Mouse (Mus musculus) hindbrain, embryonic 15.5 days (tissue): ENCODE measurements around the gene Got2. TPM values are rescaled to one million over a fixed set of nuclear protein-coding genes. Genes with fewer than 3 reads are reported as not detected.
"Not testable (repeated sequence)": the region's sequence is repeated elsewhere in the genome, so short reads cannot be mapped to it uniquely, and the experiment has no call there.

Experiments used
- ATAC-seq: fragments of 200-750 bp; cut with Nextera tagmentation; 2 replicates; pipeline ENCODE4 v1.8.0; 2017; ENCODE audit warnings: low read depth, moderate number of reproducible peaks, moderate TSS enrichment; ENCODE audit not compliant: low FRiP score
- H3K27ac ChIP-seq: fragments of 300-500 bp; sonication (generic); replicated peaks from 2 replicates; pipeline ENCODE4 v1.5.1; 2015; ENCODE audit warnings: mild to moderate bottlenecking, inconsistent platforms
- H3K27me3 ChIP-seq: fragments of 300-500 bp; sonication (generic); 2 replicates; pipeline ENCODE4 v1.6.1; 2015; ENCODE audit warnings: control low read depth, inconsistent platforms
- H3K36me3 ChIP-seq: fragments of 300-500 bp; sonication (generic); 2 replicates; pipeline ENCODE4 v1.6.1; 2015; ENCODE audit warnings: control low read depth, inconsistent platforms
- H3K4me1 ChIP-seq: fragments of 300-500 bp; sonication (generic); replicated peaks from 2 replicates; pipeline ENCODE4 v1.6.1; 2015; ENCODE audit warnings: control low read depth, inconsistent platforms
- H3K4me2 ChIP-seq: fragments of 300-500 bp; sonication (generic); 2 replicates; pipeline ENCODE4 v1.6.1; 2015; ENCODE audit warnings: moderate library complexity, mild to moderate bottlenecking, inconsistent platforms
- H3K4me3 ChIP-seq: fragments of 300-500 bp; sonication (generic); 2 replicates; pipeline ENCODE4 v1.5.1; 2015; ENCODE audit warnings: mild to moderate bottlenecking, inconsistent platforms
- H3K9ac ChIP-seq: fragments of 300-500 bp; sonication (generic); 2 replicates; pipeline ENCODE4 v1.6.1; 2015; ENCODE audit warnings: inconsistent platforms
- H3K9me3 ChIP-seq: fragments of 300-500 bp; sonication (generic); 2 replicates; pipeline ENCODE4 v1.6.1; 2016; ENCODE audit warnings: control low read depth, inconsistent platforms
- WGBS: fragments of 180-500 bp; shearing (Covaris S2); methylation state at CpG from one replicate; pipeline ENCODE4 v1.1.7; 2015; 5-methylcytosine and 5-hydroxymethylcytosine counted together
- polyA plus RNA-seq: library from polyadenylated mRNA; unstranded; fragments of >200 nt; fragmentation: Nextera tagmentation; extraction: Ambion mirVana; gene quantifications from 2 replicates; pipeline ENCODE4 v1.2.1, GENCODE M21; 2015

Gene Got2
- polyA plus RNA-seq, 1 experiment from 2014 or later: 227 TPM

- no peak for ATAC-seq
- no peaks in the 10 kb centered on the region for H3K36me3 ChIP-seq
- H3K27me3 ChIP-seq: no peaks in the 10 kb centered on the region
- H3K9me3 ChIP-seq: no peaks in the 10 kb centered on the region
- peak overlapping the region; percentile 98 for H3K4me3 ChIP-seq
- peak overlapping the region; percentile 86 for H3K27ac ChIP-seq
- 67% methylated on average over 17 of the region's 17 CpGs for WGBS
- H3K9ac ChIP-seq: peak overlapping the region; percentile 94
- peaks cover 27% of the 10 kb centered on the region for H3K4me1 ChIP-seq
- H3K4me2 ChIP-seq: peak overlapping the region; percentile 64
These were observed 1.4 kb downstream of the Got2 start for GRCm38 (mm10) chr8:95886647-95887577.

GRCm38 (mm10) chr8:95885966-95886365 lies 2.4 kb downstream of the Got2 start:
- WGBS: 81% methylated on average over 5 of the region's 5 CpGs
- H3K4me2 ChIP-seq: no peak overlapping the region
- no peak for ATAC-seq

GRCm38 (mm10) chr8:95885271-95885841 lies 3.0 kb downstream of the Got2 start:
- ATAC-seq: no peak
- no peaks in the 10 kb centered on the region for H3K9me3 ChIP-seq
- 82% methylated on average over 5 of the region's 5 CpGs for WGBS

More at GRCm38 (mm10) chr8:95885966-95886365, 2.4 kb downstream of the Got2 start:
- no peaks in the 10 kb centered on the region for H3K27me3 ChIP-seq
- H3K9me3 ChIP-seq: no peaks in the 10 kb centered on the region
- peaks cover 27% of the 10 kb centered on the region for H3K4me1 ChIP-seq
- no peak overlapping the region for H3K27ac ChIP-seq
- no peak overlapping the region for H3K4me3 ChIP-seq
- H3K9ac ChIP-seq: no peak overlapping the region
- no peaks in the 10 kb centered on the region for H3K36me3 ChIP-seq

DNA sequence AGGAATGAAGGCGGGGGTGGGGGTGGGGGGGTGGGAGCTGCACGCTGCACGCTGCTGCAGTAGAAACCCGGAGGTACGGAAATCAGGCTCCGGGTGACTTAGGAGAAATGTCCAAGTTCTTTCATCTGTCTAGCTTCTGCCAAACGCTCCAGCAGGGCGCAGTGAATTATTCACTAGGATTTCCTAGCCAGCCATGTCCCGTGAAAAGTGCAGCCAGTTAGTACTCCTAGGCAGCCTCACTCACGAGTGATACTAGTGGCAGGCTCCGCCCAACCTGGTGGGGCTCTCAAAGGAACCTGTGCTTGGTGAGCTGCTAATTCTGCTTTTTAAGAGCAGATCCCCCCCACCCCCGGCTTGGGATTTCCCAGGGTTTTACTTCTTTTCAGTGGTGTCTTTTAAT lies 3.9 kb downstream of the Got2 start:
- no peak for ATAC-seq
- no peaks in the 10 kb centered on the region for H3K27me3 ChIP-seq
- H3K27ac ChIP-seq: no peak overlapping the region
- no peaks in the 10 kb centered on the region for H3K9me3 ChIP-seq
- H3K4me1 ChIP-seq: peaks cover 27% of the 10 kb centered on the region
- no peaks in the 10 kb centered on the region for H3K36me3 ChIP-seq
- no peak overlapping the region for H3K4me3 ChIP-seq
- no peak overlapping the region for H3K4me2 ChIP-seq
- 79% methylated on average over 12 of the region's 12 CpGs for WGBS
- H3K9ac ChIP-seq: no peak overlapping the region

More at GRCm38 (mm10) chr8:95885271-95885841, 3.0 kb downstream of the Got2 start:
- no peak overlapping the region for H3K9ac ChIP-seq
- H3K4me2 ChIP-seq: no peak overlapping the region
- H3K36me3 ChIP-seq: no peaks in the 10 kb centered on the region
- no peak overlapping the region for H3K27ac ChIP-seq
- H3K4me1 ChIP-seq: peaks cover 27% of the 10 kb centered on the region
- no peaks in the 10 kb centered on the region for H3K27me3 ChIP-seq
- H3K4me3 ChIP-seq: no peak overlapping the region

- Histone ChIP-seq H3K9ac (no peak overlapping the region), H3K27me3 (no peaks in the 10 kb centered on the region), H3K4me1 (peaks cover 37% of the 10 kb centered on the region), H3K27ac (no peak overlapping the region), H3K4me3 (no peak overlapping the region), H3K4me2 (no peak overlapping the region), H3K36me3 (peaks cover 3% of the 10 kb centered on the region), H3K9me3 (no peaks in the 10 kb centered on the region)
- ATAC-seq: no peak
- 92% methylated on average over 9 of the region's 9 CpGs for WGBS
These were observed 6.2 kb downstream of the Got2 start for GRCm38 (mm10) chr8:95882191-95882590.

DNA sequence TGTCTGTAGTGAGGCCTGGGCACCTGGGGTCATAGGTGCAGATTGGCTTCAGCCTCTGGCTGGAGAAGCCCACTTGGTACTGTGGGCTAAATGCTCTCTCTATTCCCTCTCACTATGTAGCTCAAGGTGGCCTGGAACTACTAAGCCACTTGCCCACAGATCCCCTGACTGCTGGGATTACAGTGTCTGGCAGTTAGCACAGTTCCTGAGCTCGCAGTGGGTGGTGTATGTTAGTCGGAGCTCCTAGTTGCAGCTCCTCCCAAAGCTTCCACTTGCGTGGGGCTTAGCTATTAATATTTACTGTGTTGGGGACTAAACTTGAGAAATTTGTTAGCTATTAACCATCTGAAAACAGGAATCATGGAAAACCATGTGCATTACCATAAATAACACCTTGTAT lies 6.8 kb downstream of the Got2 start:
- no peak for ATAC-seq
- Histone ChIP-seq H3K9ac (no peak overlapping the region), H3K27me3 (no peaks in the 10 kb centered on the region), H3K27ac (no peak overlapping the region), H3K4me2 (no peak overlapping the region), H3K36me3 (peaks cover 9% of the 10 kb centered on the region), H3K4me1 (peaks cover 31% of the 10 kb centered on the region), H3K4me3 (no peak overlapping the region), H3K9me3 (no peaks in the 10 kb centered on the region)
- 82% methylated on average over 3 of the region's 3 CpGs for WGBS

DNA sequence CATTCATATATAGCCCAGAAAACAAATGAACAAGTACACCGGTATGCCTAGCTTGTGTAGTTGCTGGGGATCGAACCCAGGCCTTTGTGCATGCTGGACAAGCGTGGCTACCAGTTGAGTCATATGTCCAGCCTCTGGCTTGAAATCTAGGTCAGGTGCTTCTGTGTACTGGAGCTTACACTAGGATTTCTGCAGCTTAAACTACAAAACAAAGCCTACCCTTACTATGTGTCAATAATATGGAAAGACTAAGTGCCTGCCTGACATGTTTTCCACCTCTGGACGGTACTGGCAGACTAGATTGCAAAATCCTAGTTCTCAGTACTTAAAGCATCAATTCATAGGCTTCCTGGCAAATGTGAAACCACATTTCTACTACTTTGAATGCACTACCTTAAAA lies 8.5 kb downstream of the Got2 start:
- H3K9me3 ChIP-seq: no peaks in the 10 kb centered on the region
- peaks cover 14% of the 10 kb centered on the region for H3K4me1 ChIP-seq
- H3K4me2 ChIP-seq: no peak overlapping the region
- no peak overlapping the region for H3K4me3 ChIP-seq
- H3K27me3 ChIP-seq: no peaks in the 10 kb centered on the region
- peaks cover 24% of the 10 kb centered on the region for H3K36me3 ChIP-seq
- no peak overlapping the region for H3K27ac ChIP-seq
- H3K9ac ChIP-seq: no peak overlapping the region
- 91% methylated on average over 4 of the region's 4 CpGs for WGBS
- no peak for ATAC-seq

GRCm38 (mm10) chr8:95878176-95878962 lies 10.0 kb downstream of the Got2 start:
- Histone ChIP-seq H3K36me3 (peaks cover 38% of the 10 kb centered on the region), H3K9ac (no peak overlapping the region; the same call in 1 of the 2 replicates), H3K27ac (peak overlapping the region; percentile 47), H3K4me1 (peaks cover 12% of the 10 kb centered on the region), H3K27me3 (no peaks in the 10 kb centered on the region), H3K9me3 (no peaks in the 10 kb centered on the region), H3K4me2 (peak overlapping the region; percentile 43), H3K4me3 (peak overlapping the region; percentile 22)
- WGBS: 37% methylated on average over 12 of the region's 12 CpGs
- peak; percentile 58; the same call in 1 of the 2 replicates for ATAC-seq

DNA sequence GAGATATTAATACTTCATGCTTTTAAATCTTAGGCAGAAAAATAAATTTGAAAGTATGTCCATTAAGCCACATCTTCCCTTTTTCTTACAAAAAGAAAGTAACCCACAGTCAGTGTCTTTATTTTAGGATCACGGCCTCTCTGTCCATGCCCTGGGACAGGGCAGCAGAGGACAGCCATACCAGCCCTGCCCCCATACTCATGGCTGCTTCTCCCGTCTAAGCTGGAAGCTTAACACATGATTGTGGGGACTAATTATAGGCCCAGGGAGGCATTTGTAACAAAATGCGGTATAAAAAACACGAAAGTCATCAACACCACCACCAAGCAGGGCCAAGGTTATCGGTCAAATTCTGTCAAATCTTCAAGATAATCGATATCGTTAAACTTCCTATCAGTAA lies 13.1 kb downstream of the Got2 start:
- Histone ChIP-seq H3K4me2 (no peak overlapping the region), H3K9ac (no peak overlapping the region), H3K36me3 (peaks cover 66% of the 10 kb centered on the region), H3K27me3 (no peaks in the 10 kb centered on the region), H3K27ac (no peak overlapping the region), H3K4me3 (no peak overlapping the region), H3K9me3 (no peaks in the 10 kb centered on the region), H3K4me1 (peaks cover 12% of the 10 kb centered on the region)
- no peak for ATAC-seq
- WGBS: 96% methylated on average over 7 of the region's 7 CpGs

DNA sequence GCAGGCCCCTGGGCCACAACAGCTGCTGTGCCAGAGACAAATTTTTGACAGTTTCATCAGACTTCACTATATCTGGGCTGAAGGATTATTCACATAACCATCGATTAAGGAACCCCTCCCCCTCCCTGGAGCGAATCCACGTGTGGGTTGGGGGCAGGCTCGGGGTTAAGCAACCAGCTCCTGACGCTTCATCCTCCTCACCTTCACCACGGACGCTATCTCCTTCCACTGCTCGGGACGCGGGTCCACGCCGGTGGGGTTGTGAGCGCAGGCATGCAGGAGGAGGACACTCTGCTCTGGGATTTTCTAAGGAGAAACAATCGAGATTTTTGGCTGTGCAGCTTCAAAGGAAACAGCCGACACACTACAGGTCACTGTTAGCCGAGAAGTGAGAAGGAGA lies 16.7 kb downstream of the Got2 start:
- Histone ChIP-seq H3K4me1 (no peaks in the 10 kb centered on the region), H3K4me3 (no peak overlapping the region), H3K9me3 (no peaks in the 10 kb centered on the region), H3K4me2 (no peak overlapping the region), H3K36me3 (peaks cover 93% of the 10 kb centered on the region), H3K27ac (no peak overlapping the region), H3K9ac (no peak overlapping the region), H3K27me3 (no peaks in the 10 kb centered on the region)
- no peak for ATAC-seq
- 91% methylated on average over 16 of the region's 16 CpGs for WGBS

- peaks cover 54% of the 10 kb centered on the region for H3K36me3 ChIP-seq
- not testable (repeated sequence) for H3K4me3 ChIP-seq, H3K27ac ChIP-seq, H3K4me1 ChIP-seq, ATAC-seq, H3K27me3 ChIP-seq, H3K9ac ChIP-seq, H3K9me3 ChIP-seq, H3K4me2 ChIP-seq
- 96% methylated on average over 18 of the region's 18 CpGs for WGBS
These were observed 23.5 kb downstream of the Got2 start for GRCm38 (mm10) chr8:95864851-95865250.
